In the genomic region with DNA sequence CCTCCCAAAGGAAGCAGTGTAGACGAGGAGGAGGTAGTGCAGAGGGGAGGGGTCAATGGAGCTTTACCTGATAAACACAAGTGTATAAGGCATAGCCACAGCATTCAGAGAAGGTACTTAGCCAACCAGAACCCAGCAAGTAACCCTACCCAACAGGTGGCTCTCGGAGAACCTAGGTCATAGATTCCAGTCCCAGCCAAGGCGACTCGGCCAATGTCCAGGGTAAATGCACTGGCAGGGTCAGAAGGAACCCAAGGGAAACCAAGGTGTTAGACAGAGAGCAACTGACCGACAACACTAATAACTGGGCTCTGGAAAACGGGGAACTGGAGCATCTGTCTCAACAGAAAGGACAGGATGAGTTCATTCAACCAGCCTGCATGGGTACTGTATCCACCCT, we compare ENCODE assay signal across 16 mouse cellular contexts. TPM values are rescaled to one million over a fixed set of nuclear protein-coding genes. Genes with fewer than 3 reads are reported as not detected.
A peak's percentile ranks its signal among the peaks of the same experiment; 100 is the strongest.
DNase-seq lines count a peak whose midpoint lies in the region; ATAC-seq and TF ChIP-seq lines count a peak whose summit lies in the region.
"Had no signal": no experiment of that assay in that cellular context is flagged by ENCODE, and none has a peak within 500 bp of the region (broad histone marks: within the 10 kb centered on the region; RNA-seq: fewer than 3 reads in every experiment).

No protein-coding gene starts in this region.

- H3K27ac ChIP-seq in liver, embryonic 14.5 days: no peak overlapping the region
- H3K27ac ChIP-seq in stomach, embryonic 16.5 days (ENCODE audit: low read length): no peak overlapping the region
- no peak overlapping the region for H3K27ac ChIP-seq in forebrain, embryonic 14.5 days (ENCODE audit: low read depth, low read length)
- H3K27ac ChIP-seq: neural tube, embryonic 13.5 days had no signal

- H3K4me3 ChIP-seq in megakaryocyte, embryonic 14.5 days (replicated peaks): peak overlapping the region; percentile 38
- no peak overlapping the region for H3K4me3 ChIP-seq in liver, embryonic 14.5 days (ENCODE audit: insufficient read depth in 1 of 2, low read depth in 2 of 2, low read length in 2 of 2)
- H3K4me3 ChIP-seq in stomach, embryonic 16.5 days (replicated peaks; ENCODE audit: low read length): peak overlapping the region; percentile 47
- H3K4me3 ChIP-seq in forebrain, embryonic 14.5 days (ENCODE audit: low read depth, low read length): no peak overlapping the region
- H3K4me3 ChIP-seq: neural tube, embryonic 13.5 days had no signal

- H3K4me2 ChIP-seq in liver, embryonic 14.5 days (ENCODE audit: low read depth): peak overlapping the region; percentile 18; the same call in 1 of the 2 replicates
- peak overlapping the region; percentile 43 for H3K4me2 ChIP-seq in stomach, embryonic 16.5 days (ENCODE audit: low read depth, low read length)
- no peak overlapping the region for H3K4me2 ChIP-seq in forebrain, embryonic 14.5 days (ENCODE audit: low read length)
- H3K4me2 ChIP-seq: neural tube, embryonic 13.5 days had no signal

- WGBS in liver, embryonic 14.5 days (ENCODE audit: insufficient replicate concordance): 56% methylated on average over 6 of the region's 6 CpGs
- 81% methylated on average over 6 of the region's 6 CpGs for WGBS in stomach, embryonic 16.5 days
- 91% methylated on average over 6 of the region's 6 CpGs for WGBS in forebrain, embryonic 14.5 days

- H3K4me1 ChIP-seq in megakaryocyte, embryonic 14.5 days: peaks cover 83% of the 10 kb centered on the region
- H3K4me1 ChIP-seq in liver, embryonic 14.5 days (replicated peaks; ENCODE audit: control insufficient read depth in 2 of 2, insufficient read depth in 2 of 2, low read length in 1 of 2): peaks cover 0 to 28% of the 10 kb centered on the region in 2 experiments; a peak in 2 of 4 replicates
- H3K4me1 ChIP-seq in stomach, embryonic 16.5 days (ENCODE audit: control insufficient read depth, insufficient read depth, low read length): peaks cover 12% of the 10 kb centered on the region
- H3K4me1 ChIP-seq in forebrain, embryonic 14.5 days (ENCODE audit: control insufficient read depth, insufficient read depth, low read length): no peaks in the 10 kb centered on the region

- DNase-seq in gastrocnemius, postnatal 25 days: peak; percentile 53
- no peak for DNase-seq in gastrocnemius, postnatal 4 days (ENCODE audit: low spot score in 2 of 2)
- no peak for DNase-seq in liver, embryonic 14.5 days (ENCODE audit: low read depth in 3 of 3, low spot score in 3 of 3)
- no peak for DNase-seq in forebrain, embryonic 14.5 days (ENCODE audit: low spot score)
- DNase-seq in right cerebral cortex, adult 2 months (ENCODE audit: low spot score in 2 of 2): no peak
- DNase-seq: cerebellum, postnatal 14 days; kidney, postnatal 10 days; lung, adult 18-20 months; right cerebral cortex, postnatal 4 days had no signal

- H3K27me3 ChIP-seq in megakaryocyte, embryonic 14.5 days (replicated peaks): no peaks in the 10 kb centered on the region
- no peaks in the 10 kb centered on the region for H3K27me3 ChIP-seq in liver, embryonic 14.5 days (ENCODE audit: control insufficient read depth, insufficient read depth, low read length)
- H3K27me3 ChIP-seq in stomach, embryonic 16.5 days (ENCODE audit: control insufficient read depth, insufficient read depth, low read length): no peaks in the 10 kb centered on the region
- no peaks in the 10 kb centered on the region for H3K27me3 ChIP-seq in forebrain, embryonic 14.5 days (replicated peaks; ENCODE audit: control insufficient read depth, insufficient read depth, low read length)
- H3K27me3 ChIP-seq: neural tube, embryonic 13.5 days had no signal

- TF ChIP-seq EP300 in liver, embryonic 14.5 days (IDR thresholded peaks at IDR 0.05; ENCODE audit: low read depth): no peak

- no peak overlapping the region for H3K9ac ChIP-seq in liver, embryonic 14.5 days (replicated peaks)
- no peak overlapping the region for H3K9ac ChIP-seq in stomach, embryonic 16.5 days (ENCODE audit: low read length)
- H3K9ac ChIP-seq in forebrain, embryonic 14.5 days (ENCODE audit: low read length): no peak overlapping the region
- H3K9ac ChIP-seq: neural tube, embryonic 13.5 days had no signal

- no peaks in the 10 kb centered on the region for H3K9me3 ChIP-seq in megakaryocyte, embryonic 14.5 days
- H3K9me3 ChIP-seq in liver, embryonic 14.5 days (ENCODE audit: control insufficient read depth, low read length): no peaks in the 10 kb centered on the region
- H3K9me3 ChIP-seq in stomach, embryonic 16.5 days (replicated peaks; ENCODE audit: control insufficient read depth, low read length): no peaks in the 10 kb centered on the region
- no peaks in the 10 kb centered on the region for H3K9me3 ChIP-seq in forebrain, embryonic 14.5 days (replicated peaks; ENCODE audit: control insufficient read depth, low read length)
- H3K9me3 ChIP-seq: neural tube, embryonic 13.5 days had no signal

- peaks cover 4% of the 10 kb centered on the region for H3K36me3 ChIP-seq in megakaryocyte, embryonic 14.5 days (replicated peaks; ENCODE audit: low read length)
- no peaks in the 10 kb centered on the region for H3K36me3 ChIP-seq in liver, embryonic 14.5 days (replicated peaks; ENCODE audit: control insufficient read depth, insufficient read depth, low read depth)
- no peaks in the 10 kb centered on the region for H3K36me3 ChIP-seq in stomach, embryonic 16.5 days (ENCODE audit: control insufficient read depth, insufficient read depth, low read length)
- 0 out of 2 replicates have a peak, but pooled peaks cover 10% of the 10 kb centered on the region for H3K36me3 ChIP-seq in forebrain, embryonic 14.5 days (ENCODE audit: control insufficient read depth, insufficient read depth, low read length)

- no peak for ATAC-seq in megakaryocyte, adult 5-6 weeks (ENCODE audit: poor library complexity, severe bottlenecking)
- ATAC-seq in liver, embryonic 14.5 days (ENCODE audit: insufficient read depth): no peak
- no peak for ATAC-seq in stomach, embryonic 16.5 days (ENCODE audit: insufficient read depth, low FRiP score)
- no peak for ATAC-seq in forebrain, embryonic 14.5 days
- ATAC-seq: forebrain, embryonic 16.5 days had no signal

- no peak for TF ChIP-seq CTCF in liver, embryonic 14.5 days (IDR thresholded peaks at IDR 0.05; ENCODE audit: low read depth)

RNA-seq across cellular contexts. Expression of a gene that starts 55.8 kb away (rescaled TPM):
- 1 to 10 TPM; 1.9 to 4.4 TPM for total RNA-seq in gastrocnemius, postnatal 25 days (2021)
- 10 to 100 TPM; 44.8 to 59.4 TPM for total RNA-seq in gastrocnemius, postnatal 4 days (2021)
- not detected in 2 replicates for polyA plus RNA-seq in megakaryocyte, embryonic 14.5 days (2012; ENCODE audit: insufficient read depth, low replicate concordance)
- total RNA-seq in megakaryocyte, adult 5-6 weeks (2015): 0.87 TPM in 1 of 2 replicates, not detected in the other
- not detected in 2 replicates for total RNA-seq in megakaryocyte, adult 5-6 weeks (2017)
- 0.01 and 0.09 TPM in 2 replicates for polyA plus RNA-seq in liver, embryonic 14.5 days (2012; rRNA removed)
- 0.06 TPM in 1 of 2 replicates, not detected in the other for polyA plus RNA-seq in liver, embryonic 14.5 days (2014; fragmentation: Nextera tagmentation; extraction: Ambion mirVana)
- polyA plus RNA-seq in stomach, embryonic 16.5 days (2015; fragmentation: Nextera tagmentation; extraction: Ambion mirVana): 4.9 and 7.1 TPM in 2 replicates
- polyA plus RNA-seq in forebrain, embryonic 14.5 days (2014; fragmentation: Nextera tagmentation; extraction: Ambion mirVana): 88.6 and 107 TPM in 2 replicates
- total RNA-seq: megakaryocyte progenitor cell, adult 5-6 weeks; monocyte, adult 5-6 weeks had no signal

Comparison
In these comparisons a context has a peak if more than half of its experiments do, and no peak if none do; other contexts are left out.
1. H3K4me3 ChIP-seq: peak in megakaryocyte, embryonic 14.5 days (single experiment) and stomach, embryonic 16.5 days (single experiment); none in liver, embryonic 14.5 days (0 of 2) and forebrain, embryonic 14.5 days (single experiment).
2. RNA of a gene that starts 55.8 kb away (polyA plus RNA-seq): 88.6 to 107 TPM in forebrain, embryonic 14.5 days; 4.9 to 7.1 TPM in stomach, embryonic 16.5 days, 0.01 to 0.09 TPM in liver, embryonic 14.5 days and not detected in megakaryocyte, embryonic 14.5 days; every median in the first group is over 10 times any median in the second.